Mouse (Mus musculus): ENCODE data around the gene Itpkb. TPM values are rescaled to one million over a fixed set of nuclear protein-coding genes. Genes with fewer than 3 reads are reported as not detected.

The Itpkb gene
- polyA plus RNA-seq, 1 experiment = 14.9 TPM

- peaks cover 2% of the 10 kb centered on the region; the same call in 1 of the 2 replicates for H3K36me3 ChIP-seq (ENCODE audit: control insufficient read depth, insufficient read depth, low read length)
- 56% methylated on average over 6 of the region's 6 CpGs for WGBS
- H3K27ac ChIP-seq (ENCODE audit: insufficient read depth, low read depth, low read length) = peak overlapping the region; percentile 48
- H3K4me1 ChIP-seq (ENCODE audit: control insufficient read depth, insufficient read depth, low read length) = peaks cover 19% of the 10 kb centered on the region
- peak; percentile 66 for DNase-seq
- H3K27me3 ChIP-seq (replicated peaks; ENCODE audit: control insufficient read depth, insufficient read depth, low read length) = no peaks in the 10 kb centered on the region
- TF ChIP-seq CTCF (conservative IDR thresholded peaks at IDR 0.05; ENCODE audit: insufficient read depth, insufficient read length, low read depth, low read length) = 0 out of 2 replicates have a peak, but pooled peaks have one; percentile 1
- no peak for TF ChIP-seq POLR2A (IDR thresholded peaks at IDR 0.05; ENCODE audit: low read depth, low read length)
- H3K4me3 ChIP-seq (ENCODE audit: insufficient read depth, low read depth, low read length) = peak overlapping the region; percentile 97
These were observed 3.3 kb downstream of the Itpkb start for GRCm38 (mm10) chr1:180333588-180333987.

GRCm38 (mm10) chr1:180334541-180334940 lies 4.3 kb downstream of the Itpkb start:
- H3K27me3 ChIP-seq (replicated peaks; ENCODE audit: control insufficient read depth, insufficient read depth, low read length) = no peaks in the 10 kb centered on the region
- H3K27ac ChIP-seq (ENCODE audit: insufficient read depth, low read depth, low read length) = peak overlapping the region; percentile 20; the same call in 1 of the 2 replicates
- H3K4me1 ChIP-seq (ENCODE audit: control insufficient read depth, insufficient read depth, low read length) = peaks cover 19% of the 10 kb centered on the region
- peaks cover 2% of the 10 kb centered on the region; the same call in 1 of the 2 replicates for H3K36me3 ChIP-seq (ENCODE audit: control insufficient read depth, insufficient read depth, low read length)
- no peak for DNase-seq
- TF ChIP-seq CTCF (conservative IDR thresholded peaks at IDR 0.05; ENCODE audit: insufficient read depth, insufficient read length, low read depth, low read length) (no peak), POLR2A (IDR thresholded peaks at IDR 0.05; ENCODE audit: low read depth, low read length) (no peak)
- WGBS = 77% methylated on average over 6 of the region's 6 CpGs
- H3K4me3 ChIP-seq (ENCODE audit: insufficient read depth, low read depth, low read length) = peak overlapping the region; percentile 36; the same call in 1 of the 2 replicates

- Histone ChIP-seq H3K27me3 (replicated peaks; ENCODE audit: control insufficient read depth, insufficient read depth, low read length) (no peaks in the 10 kb centered on the region), H3K36me3 (ENCODE audit: control insufficient read depth, insufficient read depth, low read length) (peaks cover 2% of the 10 kb centered on the region; the same call in 1 of the 2 replicates), H3K4me3 (ENCODE audit: insufficient read depth, low read depth, low read length) (peak overlapping the region; percentile 4; the same call in 1 of the 2 replicates), H3K27ac (ENCODE audit: insufficient read depth, low read depth, low read length) (peak overlapping the region; percentile 69), H3K4me1 (ENCODE audit: control insufficient read depth, insufficient read depth, low read length) (peaks cover 19% of the 10 kb centered on the region)
- WGBS = 25% methylated on average over 12 of the region's 12 CpGs
- TF ChIP-seq POLR2A (IDR thresholded peaks at IDR 0.05; ENCODE audit: low read depth, low read length) (no peak), CTCF (conservative IDR thresholded peaks at IDR 0.05; ENCODE audit: insufficient read depth, insufficient read length, low read depth, low read length) (no peak)
- DNase-seq = peak; percentile 67
These were observed 5.5 kb downstream of the Itpkb start for GRCm38 (mm10) chr1:180335513-180336375.

- Histone ChIP-seq H3K4me1 (ENCODE audit: control insufficient read depth, insufficient read depth, low read length) (peaks cover 23% of the 10 kb centered on the region), H3K27me3 (replicated peaks; ENCODE audit: control insufficient read depth, insufficient read depth, low read length) (no peaks in the 10 kb centered on the region), H3K4me3 (ENCODE audit: insufficient read depth, low read depth, low read length) (no peak overlapping the region), H3K36me3 (ENCODE audit: control insufficient read depth, insufficient read depth, low read length) (no peaks in the 10 kb centered on the region; the same call in 1 of the 2 replicates), H3K27ac (ENCODE audit: insufficient read depth, low read depth, low read length) (no peak overlapping the region)
- TF ChIP-seq POLR2A (IDR thresholded peaks at IDR 0.05; ENCODE audit: low read depth, low read length) (no peak), CTCF (conservative IDR thresholded peaks at IDR 0.05; ENCODE audit: insufficient read depth, insufficient read length, low read depth, low read length) (no peak)
- DNase-seq = no peak
- WGBS = 79% methylated on average over 8 of the region's 8 CpGs
These were observed 8.1 kb downstream of the Itpkb start for GRCm38 (mm10) chr1:180338358-180338757.

- no peak overlapping the region for H3K27ac ChIP-seq (ENCODE audit: insufficient read depth, low read depth, low read length)
- 71% methylated on average over 5 of the region's 5 CpGs for WGBS
- no peak for DNase-seq
- H3K36me3 ChIP-seq (ENCODE audit: control insufficient read depth, insufficient read depth, low read length) = no peaks in the 10 kb centered on the region
- no peak overlapping the region for H3K4me3 ChIP-seq (ENCODE audit: insufficient read depth, low read depth, low read length)
- H3K27me3 ChIP-seq (replicated peaks; ENCODE audit: control insufficient read depth, insufficient read depth, low read length) = no peaks in the 10 kb centered on the region
- H3K4me1 ChIP-seq (ENCODE audit: control insufficient read depth, insufficient read depth, low read length) = peaks cover 18% of the 10 kb centered on the region
- TF ChIP-seq CTCF (conservative IDR thresholded peaks at IDR 0.05; ENCODE audit: insufficient read depth, insufficient read length, low read depth, low read length) (no peak), POLR2A (IDR thresholded peaks at IDR 0.05; ENCODE audit: low read depth, low read length) (no peak)
These were observed 8.9 kb downstream of the Itpkb start for GRCm38 (mm10) chr1:180339143-180339542.

GRCm38 (mm10) chr1:180342944-180343343 lies 12.7 kb downstream of the Itpkb start:
- DNase-seq = no peak
- peaks cover 10% of the 10 kb centered on the region for H3K4me1 ChIP-seq (ENCODE audit: control insufficient read depth, insufficient read depth, low read length)
- H3K36me3 ChIP-seq (ENCODE audit: control insufficient read depth, insufficient read depth, low read length) = no peaks in the 10 kb centered on the region
- H3K4me3 ChIP-seq (ENCODE audit: insufficient read depth, low read depth, low read length) = no peak overlapping the region
- 58% methylated on average over 7 of the region's 7 CpGs for WGBS
- H3K27me3 ChIP-seq (replicated peaks; ENCODE audit: control insufficient read depth, insufficient read depth, low read length) = no peaks in the 10 kb centered on the region
- no peak for TF ChIP-seq POLR2A (IDR thresholded peaks at IDR 0.05; ENCODE audit: low read depth, low read length)
- TF ChIP-seq CTCF (conservative IDR thresholded peaks at IDR 0.05; ENCODE audit: insufficient read depth, insufficient read length, low read depth, low read length) = no peak
- 0 out of 2 replicates have a peak overlapping the region, but pooled peaks have one; percentile 6 for H3K27ac ChIP-seq (ENCODE audit: insufficient read depth, low read depth, low read length)
